Mouse (Mus musculus): ENCODE data around the gene Fmo5.

GRCm38 (mm10) chr3:97690590-97690989, 62.0 kb downstream of the Fmo5 start:
- no peak for TF ChIP-seq POLR2A (IDR thresholded peaks at IDR 0.05; ENCODE audit: control insufficient read depth, extremely low read depth, insufficient read depth, low read length, poor library complexity)
- no peak for TF ChIP-seq CTCF (IDR thresholded peaks at IDR 0.05; ENCODE audit: borderline replicate concordance, control insufficient read depth, extremely low read depth, insufficient read depth, low read length, poor library complexity)

All from thymus, adult 2 months (tissue).